Mouse (Mus musculus) MEL (cell line): ENCODE results near the gene Abcc3. TPM values are rescaled to one million over a fixed set of nuclear protein-coding genes. Genes with fewer than 3 reads are reported as not detected.

ENCODE experiments used
- DNase-seq: peaks from one replicate; pipeline ENCODE4 v3.0.0; 2011; ENCODE audit warnings: low read depth, low spot score
- H3K27ac ChIP-seq: 2 replicates; pipeline ENCODE4 v1.5.1; 2012; ENCODE audit warnings: low read depth, mild to moderate bottlenecking, control low read depth, low read length, moderate library complexity; ENCODE audit not compliant: control insufficient read depth
- H3K27me3 ChIP-seq, 2 experiments: fragments of 150-350 bp in 1 of 2; sonication (generic) in 1 of 2; 2 replicates each; pipeline ENCODE4 v1.6.1; 2012; ENCODE audit warnings: low read length in 2 of 2, mild to moderate bottlenecking in 2 of 2, improper control_type of control experiment in 1 of 2, moderate library complexity in 1 of 2; ENCODE audit not compliant: insufficient read depth in 2 of 2, control insufficient read depth in 1 of 2
- H3K36me3 ChIP-seq, 2 experiments: 2 replicates each; pipeline ENCODE4 v1.6.1; 2012 to 2014; ENCODE audit warnings: low read length in 2 of 2, improper control_type of control experiment in 1 of 2, inconsistent platforms in 1 of 2, mild to moderate bottlenecking in 1 of 2; ENCODE audit not compliant: insufficient read depth in 2 of 2, control insufficient read depth in 1 of 2
- H3K4me1 ChIP-seq, 2 experiments: fragments of 150-350 bp in 1 of 2; sonication (generic) in 1 of 2; 2 replicates each; pipeline ENCODE4 v1.6.1; 2012; ENCODE audit warnings: low read length in 2 of 2, improper control_type of control experiment in 1 of 2, mild to moderate bottlenecking in 1 of 2; ENCODE audit not compliant: insufficient read depth in 2 of 2, control insufficient read depth in 1 of 2
- H3K4me3 ChIP-seq, 2 experiments: fragments of 150-350 bp in 1 of 2; sonication (generic) in 1 of 2; 2 replicates each; pipeline ENCODE4 v1.5.1; 2012; ENCODE audit warnings: low read depth in 2 of 2, low read length in 2 of 2, mild to moderate bottlenecking in 2 of 2, moderate library complexity in 2 of 2, control low read depth in 1 of 2, improper control_type of control experiment in 1 of 2; ENCODE audit not compliant: control insufficient read depth in 1 of 2, insufficient read depth in 1 of 2
- H3K79me2 ChIP-seq: 2 replicates; pipeline ENCODE4 v1.6.1; 2012; ENCODE audit warnings: mild to moderate bottlenecking, low read length, moderate library complexity; ENCODE audit not compliant: control insufficient read depth, poor library complexity, insufficient read depth
- H3K9ac ChIP-seq: 2 replicates; pipeline ENCODE4 v1.6.1; 2012; ENCODE audit warnings: low read depth, mild to moderate bottlenecking, control low read depth, low read length, moderate library complexity; ENCODE audit not compliant: control insufficient read depth, poor library complexity, severe bottlenecking
- H3K9me3 ChIP-seq: fragments of 150-350 bp; sonication (generic); replicated peaks from 2 replicates; pipeline ENCODE4 v1.6.1; 2012; ENCODE audit warnings: mild to moderate bottlenecking, low read length, improper control_type of control experiment, moderate library complexity; ENCODE audit not compliant: insufficient read depth
- BHLHE40 ChIP-seq: IDR thresholded peaks from 2 replicates; pipeline ENCODE4 v1.6.1; 2012; ENCODE audit warnings: low read depth, mild to moderate bottlenecking, inconsistent platforms, low read length, improper control_type of control experiment, borderline replicate concordance
- CHD1 ChIP-seq: IDR thresholded peaks from 2 replicates; pipeline ENCODE4 v1.6.1; 2012; ENCODE audit warnings: low read depth, mild to moderate bottlenecking, inconsistent platforms, low read length, improper control_type of control experiment
- CHD2 ChIP-seq: IDR thresholded peaks from 2 replicates; pipeline ENCODE4 v1.6.1; 2011; ENCODE audit warnings: low read length, improper control_type of control experiment
- CTCF ChIP-seq, 3 experiments: IDR thresholded peaks in 2 of 3; conservative IDR thresholded peaks in 1 of 3; 2 replicates each; pipeline ENCODE4 v1.5.1; 2011 to 2012; ENCODE audit warnings: low read length in 3 of 3, low read depth in 2 of 3, mild to moderate bottlenecking in 2 of 3, improper control_type of control experiment in 1 of 3, inconsistent platforms in 1 of 3, mixed read lengths in 1 of 3, moderate library complexity in 1 of 3; ENCODE audit not compliant: control insufficient read depth in 1 of 3, insufficient read depth in 1 of 3, poor library complexity in 1 of 3, severe bottlenecking in 1 of 3
- E2F4 ChIP-seq: IDR thresholded peaks from 2 replicates; pipeline ENCODE4 v1.6.1; 2011; ENCODE audit warnings: low read depth, low read length, improper control_type of control experiment, borderline replicate concordance
- HCFC1 ChIP-seq: IDR thresholded peaks from 2 replicates; pipeline ENCODE4 v1.6.1; 2012; ENCODE audit warnings: low read depth, mild to moderate bottlenecking, inconsistent platforms, low read length, improper control_type of control experiment, moderate library complexity
- MEF2A ChIP-seq: IDR thresholded peaks from 2 replicates; pipeline ENCODE4 v1.6.1; 2014; ENCODE audit warnings: low read depth, mild to moderate bottlenecking, inconsistent platforms, low read length, improper control_type of control experiment; ENCODE audit not compliant: poor library complexity, insufficient replicate concordance, severe bottlenecking; ENCODE audit errors: extremely low read depth
- MXI1 ChIP-seq: IDR thresholded peaks from 2 replicates; pipeline ENCODE4 v1.6.1; 2011; ENCODE audit warnings: mild to moderate bottlenecking, low read depth, low read length, improper control_type of control experiment
- MYC ChIP-seq: IDR thresholded peaks from 2 replicates; pipeline ENCODE4 v1.6.1; 2011; ENCODE audit warnings: low read depth, mild to moderate bottlenecking, low read length, improper control_type of control experiment, moderate library complexity
- NRF1 ChIP-seq: IDR thresholded peaks from 2 replicates; pipeline ENCODE4 v1.6.1; 2014; ENCODE audit warnings: low read depth, mild to moderate bottlenecking, inconsistent platforms, low read length, improper control_type of control experiment, moderate library complexity; ENCODE audit not compliant: poor library complexity, insufficient read depth, severe bottlenecking
- POLR2AphosphoS2 ChIP-seq: IDR thresholded peaks from 2 replicates; pipeline ENCODE4 v1.6.1; 2011; ENCODE audit warnings: low read length, improper control_type of control experiment
- POLR2AphosphoS5 ChIP-seq: IDR thresholded peaks from 2 replicates; pipeline ENCODE4 v1.6.1; 2012; ENCODE audit warnings: low read depth, borderline replicate concordance, mild to moderate bottlenecking, inconsistent platforms, low read length, moderate library complexity, mixed read lengths
- RAD21 ChIP-seq: IDR thresholded peaks from 2 replicates; pipeline ENCODE4 v1.6.1; 2011; ENCODE audit warnings: mild to moderate bottlenecking, low read depth, low read length, improper control_type of control experiment
- SMC3 ChIP-seq: IDR thresholded peaks from 2 replicates; pipeline ENCODE4 v1.6.1; 2011; ENCODE audit warnings: low read depth, low read length, improper control_type of control experiment
- TAL1 ChIP-seq: IDR thresholded peaks from 2 replicates; pipeline ENCODE4 v1.6.1; 2012; ENCODE audit warnings: mild to moderate bottlenecking, inconsistent platforms, low read length, moderate library complexity, mixed read lengths
- TCF12 ChIP-seq: IDR thresholded peaks from 2 replicates; pipeline ENCODE4 v1.6.1; 2014; ENCODE audit warnings: low read depth, mild to moderate bottlenecking, inconsistent platforms, low read length, improper control_type of control experiment, moderate library complexity
- USF1 ChIP-seq: IDR thresholded peaks from 2 replicates; pipeline ENCODE4 v1.6.1; 2014; ENCODE audit warnings: low read depth, mild to moderate bottlenecking, inconsistent platforms, low read length, improper control_type of control experiment, moderate library complexity
- USF2 ChIP-seq, 2 experiments: IDR thresholded peaks; 2 replicates each; pipeline ENCODE4 v1.6.1; 2011 to 2012; ENCODE audit warnings: improper control_type of control experiment in 2 of 2, low read length in 2 of 2, borderline replicate concordance in 1 of 2, inconsistent platforms in 1 of 2, low read depth in 1 of 2, mild to moderate bottlenecking in 1 of 2; ENCODE audit not compliant: insufficient read depth in 1 of 2
- ZC3H11A ChIP-seq: IDR thresholded peaks from 2 replicates; pipeline ENCODE4 v1.6.1; 2012; ENCODE audit warnings: low read depth, mild to moderate bottlenecking, inconsistent platforms, low read length, improper control_type of control experiment
- ZKSCAN1 ChIP-seq: IDR thresholded peaks from 2 replicates; pipeline ENCODE4 v1.6.1; 2012; ENCODE audit warnings: low read depth, mild to moderate bottlenecking, inconsistent platforms, low read length, improper control_type of control experiment, moderate library complexity
- polyA plus RNA-seq, 2 experiments: library from polyadenylated mRNA; stranded (reverse) in 1 of 2; unstranded in 1 of 2; fragments of >175 nt in 1 of 2; fragments of >200 nt in 1 of 2; gene quantifications; 2 replicates each; pipeline versions ENCODE4 v1.2.1 to v1.2.4; 2012; ENCODE audit warnings: low replicate concordance in 2 of 2, low read depth in 1 of 2; ENCODE audit not compliant: insufficient read length in 2 of 2, insufficient read depth in 1 of 2, missing spikeins in 1 of 2
- total RNA-seq: library from RNA; depleted of rRNA; stranded (reverse); fragments of 300-350 nt; gene quantifications from 2 replicates; pipeline ENCODE4 v1.2.3, GENCODE M21; 2012

The Abcc3 gene
- total and polyA plus RNA-seq, 3 experiments, result 0.27 to 0.29 TPM; not detected in 1

- no peak for TF ChIP-seq NRF1
- TF ChIP-seq HCFC1, result no peak
- TF ChIP-seq TCF12, result no peak
- no peak for TF ChIP-seq E2F4
- no peak for TF ChIP-seq CTCF (IDR thresholded peaks at IDR 0.05 in 2 of 3, conservative IDR thresholded peaks at IDR 0.05 in 1 of 3; ENCODE audit: control insufficient read depth in 1 of 3, insufficient read depth in 1 of 3, low read depth in 2 of 3, low read length in 3 of 3, poor library complexity in 1 of 3, severe bottlenecking in 1 of 3)
- TF ChIP-seq POLR2AphosphoS2, result no peak
- no peak for TF ChIP-seq SMC3
- TF ChIP-seq USF1, result no peak
- no peak for TF ChIP-seq BHLHE40
- TF ChIP-seq RAD21, result no peak
- no peak for TF ChIP-seq TAL1
- TF ChIP-seq ZKSCAN1, result no peak
- no peak for TF ChIP-seq POLR2AphosphoS5
- TF ChIP-seq ZC3H11A, result no peak
- no peak for TF ChIP-seq CHD2
- no peak for TF ChIP-seq MXI1
- no peak for TF ChIP-seq CHD1
- Histone ChIP-seq H3K9ac (no peak overlapping the region), H3K9me3 (no peaks in the 10 kb centered on the region), H3K27ac (no peak overlapping the region), H3K27me3 (peaks cover under 1 to 4% of the 10 kb centered on the region in 2 experiments; a peak in 3 of 4 replicates), H3K79me2 (no peaks in the 10 kb centered on the region), H3K4me1 (no peaks in the 10 kb centered on the region), H3K4me3 (no peak overlapping the region), H3K36me3 (no peaks in the 10 kb centered on the region)
- no peak for DNase-seq
Measured at GRCm38 (mm10) chr11:94413516-94413915, 20.7 kb upstream of the Abcc3 start.

GRCm38 (mm10) chr11:94412998-94413469 lies 20.2 kb upstream of the Abcc3 start:
- no peak overlapping the region for H3K27ac ChIP-seq
- H3K9ac ChIP-seq, result no peak overlapping the region
- H3K9me3 ChIP-seq, result no peaks in the 10 kb centered on the region
- H3K36me3 ChIP-seq, result no peaks in the 10 kb centered on the region
- peaks cover 2 to 4% of the 10 kb centered on the region in 2 experiments; a peak in 2 of 4 replicates for H3K27me3 ChIP-seq
- TF ChIP-seq USF1 (no peak), USF2 (IDR thresholded peaks at IDR 0.05; ENCODE audit: borderline replicate concordance in 1 of 2, insufficient read depth in 1 of 2, low read depth in 1 of 2, low read length in 2 of 2) (no peak), MYC (no peak), E2F4 (no peak), CHD1 (no peak), MEF2A (no peak)
- no peaks in the 10 kb centered on the region for H3K4me1 ChIP-seq
- DNase-seq, result peak; percentile 18
- H3K4me3 ChIP-seq, result no peak overlapping the region
- no peaks in the 10 kb centered on the region for H3K79me2 ChIP-seq
